19 mouse cellular contexts compared by ENCODE assay signal in genomic region chr13:35845306-35845705, GRCm38 (mm10).
DNase-seq lines count a peak whose midpoint lies in the region; ATAC-seq and TF ChIP-seq lines count a peak whose summit lies in the region.
"Had no signal": no experiment of that assay in that cellular context is flagged by ENCODE, and none has a peak within 500 bp of the region (broad histone marks: within the 10 kb centered on the region; RNA-seq: fewer than 3 reads in every experiment).

No protein-coding gene starts in this region.

- no peak overlapping the region for H3K4me3 ChIP-seq in midbrain, embryonic 14.5 days (replicated peaks; ENCODE audit: low read depth, low read length)
- no peak overlapping the region for H3K4me3 ChIP-seq in midbrain, embryonic 10.5 days
- no peak overlapping the region for H3K4me3 ChIP-seq in embryonic facial prominence, embryonic 15.5 days (replicated peaks)
- no peak overlapping the region for H3K4me3 ChIP-seq in limb, embryonic 14.5 days (replicated peaks; ENCODE audit: low read length)
- no peak overlapping the region for H3K4me3 ChIP-seq in hindbrain, embryonic 12.5 days
- H3K4me3 ChIP-seq: forebrain, embryonic 15.5 days; heart, adult 2 months; heart, embryonic 13.5 days had no signal

- TF ChIP-seq POLR2A in limb, embryonic 14.5 days (IDR thresholded peaks at IDR 0.05; ENCODE audit: borderline replicate concordance, extremely low read depth, insufficient read depth, insufficient read length) = no peak

- ATAC-seq in midbrain, embryonic 14.5 days (ENCODE audit: low FRiP score, low TSS enrichment) = no peak; the same call in 1 of the 2 replicates
- 0 out of 2 replicates have a peak, but pooled peaks have one; percentile 39 for ATAC-seq in embryonic facial prominence, embryonic 15.5 days (ENCODE audit: insufficient number of reproducible peaks, low FRiP score, low TSS enrichment, low read depth)
- ATAC-seq in limb, embryonic 14.5 days (ENCODE audit: low FRiP score, low read depth) = peak; percentile 30; the same call in 1 of the 2 replicates
- no peak for ATAC-seq in hindbrain, embryonic 12.5 days (ENCODE audit: low FRiP score)
- ATAC-seq: forebrain, embryonic 15.5 days; intestine, embryonic 16.5 days had no signal

- H3K9ac ChIP-seq in midbrain, embryonic 14.5 days (replicated peaks; ENCODE audit: low read length) = no peak overlapping the region
- no peak overlapping the region for H3K9ac ChIP-seq in embryonic facial prominence, embryonic 15.5 days
- no peak overlapping the region for H3K9ac ChIP-seq in limb, embryonic 14.5 days (ENCODE audit: low read depth, low read length, severe bottlenecking)
- H3K9ac ChIP-seq in hindbrain, embryonic 12.5 days = no peak overlapping the region
- H3K9ac ChIP-seq: forebrain, embryonic 15.5 days; heart, embryonic 13.5 days; hindbrain, embryonic 14.5 days had no signal

- 52% methylated on average over 3 of the region's 3 CpGs for WGBS in midbrain, embryonic 14.5 days
- 75% methylated on average over 3 of the region's 3 CpGs for WGBS in midbrain, embryonic 10.5 days
- 26% methylated on average over 3 of the region's 3 CpGs for WGBS in embryonic facial prominence, embryonic 15.5 days
- WGBS in limb, embryonic 14.5 days = 20% methylated on average over 3 of the region's 3 CpGs
- WGBS in hindbrain, embryonic 12.5 days = 79% methylated on average over 3 of the region's 3 CpGs

- peak; percentile 8 for DNase-seq in embryo, embryonic 11.5 days (ENCODE audit: low read depth, low spot score)
- no peak for DNase-seq in embryo, embryonic 11 days
- peak; percentile 23 for DNase-seq in midbrain, embryonic 14.5 days
- no peak for DNase-seq in midbrain, embryonic 10.5 days (ENCODE audit: low spot score)
- peak; percentile 65 for DNase-seq in limb, embryonic 14.5 days (ENCODE audit: low spot score)
- no peak for DNase-seq in lung, postnatal 25 days (ENCODE audit: low spot score)
- DNase-seq: adrenal gland, postnatal 14 days; B cell, adult 2 months; cerebellum, adult 18-20 months; cerebellum, adult 9-11 months; gastrocnemius, postnatal 14 days; heart, adult 2 months; heart, postnatal 10 days had no signal

- no peaks in the 10 kb centered on the region for H3K9me3 ChIP-seq in midbrain, embryonic 14.5 days (ENCODE audit: control insufficient read depth, low read length)
- H3K9me3 ChIP-seq in midbrain, embryonic 10.5 days (replicated peaks) = no peaks in the 10 kb centered on the region
- H3K9me3 ChIP-seq in embryonic facial prominence, embryonic 15.5 days (replicated peaks) = no peaks in the 10 kb centered on the region
- H3K9me3 ChIP-seq in limb, embryonic 14.5 days (ENCODE audit: control insufficient read depth, low read length) = no peaks in the 10 kb centered on the region
- no peaks in the 10 kb centered on the region for H3K9me3 ChIP-seq in hindbrain, embryonic 12.5 days (replicated peaks)
- H3K9me3 ChIP-seq: forebrain, embryonic 15.5 days; heart, embryonic 13.5 days had no signal

- no peak overlapping the region for H3K4me2 ChIP-seq in midbrain, embryonic 14.5 days (ENCODE audit: low read length)
- no peak overlapping the region for H3K4me2 ChIP-seq in embryonic facial prominence, embryonic 15.5 days (replicated peaks)
- H3K4me2 ChIP-seq in limb, embryonic 14.5 days (replicated peaks; ENCODE audit: low read depth, low read length, severe bottlenecking) = no peak overlapping the region
- no peak overlapping the region for H3K4me2 ChIP-seq in hindbrain, embryonic 12.5 days (replicated peaks)
- H3K4me2 ChIP-seq: forebrain, embryonic 15.5 days; heart, embryonic 13.5 days; hindbrain, embryonic 14.5 days had no signal

- no peaks in the 10 kb centered on the region for H3K36me3 ChIP-seq in midbrain, embryonic 14.5 days (ENCODE audit: control insufficient read depth, insufficient read depth, low read length)
- H3K36me3 ChIP-seq in midbrain, embryonic 10.5 days = peaks cover 7% of the 10 kb centered on the region; the same call in 1 of the 2 replicates
- H3K36me3 ChIP-seq in embryonic facial prominence, embryonic 15.5 days = no peaks in the 10 kb centered on the region; the same call in 1 of the 2 replicates
- 0 out of 2 replicates have a peak, but pooled peaks cover 8% of the 10 kb centered on the region for H3K36me3 ChIP-seq in limb, embryonic 14.5 days (ENCODE audit: control insufficient read depth, insufficient read depth, low read length)
- H3K36me3 ChIP-seq in hindbrain, embryonic 12.5 days = no peaks in the 10 kb centered on the region
- H3K36me3 ChIP-seq: forebrain, embryonic 15.5 days had no signal

- no peaks in the 10 kb centered on the region for H3K27me3 ChIP-seq in midbrain, embryonic 14.5 days (ENCODE audit: control insufficient read depth, insufficient read depth, low read length)
- H3K27me3 ChIP-seq in midbrain, embryonic 10.5 days (ENCODE audit: low read depth, poor library complexity, severe bottlenecking) = no peaks in the 10 kb centered on the region
- H3K27me3 ChIP-seq in embryonic facial prominence, embryonic 15.5 days = no peaks in the 10 kb centered on the region
- H3K27me3 ChIP-seq in limb, embryonic 14.5 days (ENCODE audit: control insufficient read depth, insufficient read depth, low read length) = no peaks in the 10 kb centered on the region
- no peaks in the 10 kb centered on the region for H3K27me3 ChIP-seq in hindbrain, embryonic 12.5 days
- H3K27me3 ChIP-seq: forebrain, embryonic 15.5 days; heart, embryonic 13.5 days had no signal

- H3K4me1 ChIP-seq in midbrain, embryonic 14.5 days (ENCODE audit: control insufficient read depth, insufficient read depth, low read length) = no peaks in the 10 kb centered on the region
- H3K4me1 ChIP-seq in midbrain, embryonic 10.5 days = peaks cover 11% of the 10 kb centered on the region
- peaks cover 13% of the 10 kb centered on the region for H3K4me1 ChIP-seq in embryonic facial prominence, embryonic 15.5 days
- peaks cover 18% of the 10 kb centered on the region for H3K4me1 ChIP-seq in limb, embryonic 14.5 days (ENCODE audit: control insufficient read depth, insufficient read depth, low read length)
- H3K4me1 ChIP-seq in hindbrain, embryonic 12.5 days = peaks cover 8% of the 10 kb centered on the region; the same call in 1 of the 2 replicates
- H3K4me1 ChIP-seq: forebrain, embryonic 15.5 days had no signal

- H3K27ac ChIP-seq in midbrain, embryonic 14.5 days (replicated peaks; ENCODE audit: low read depth, low read length) = no peak overlapping the region
- H3K27ac ChIP-seq in midbrain, embryonic 10.5 days (replicated peaks) = no peak overlapping the region
- H3K27ac ChIP-seq in embryonic facial prominence, embryonic 15.5 days (replicated peaks) = no peak overlapping the region
- no peak overlapping the region for H3K27ac ChIP-seq in limb, embryonic 14.5 days (replicated peaks; ENCODE audit: low read depth, low read length)
- H3K27ac ChIP-seq in hindbrain, embryonic 12.5 days = no peak overlapping the region
- H3K27ac ChIP-seq: forebrain, embryonic 15.5 days; heart, adult 2 months; heart, embryonic 13.5 days; hindbrain, embryonic 14.5 days had no signal

Comparison
In these comparisons a context has a peak if more than half of its experiments do, and no peak if none do; other contexts are left out.
1. DNase-seq: peak in embryo, embryonic 11.5 days (single experiment), midbrain, embryonic 14.5 days (single experiment) and limb, embryonic 14.5 days (single experiment); none in embryo, embryonic 11 days (single experiment), midbrain, embryonic 10.5 days (single experiment) and lung, postnatal 25 days (single experiment).
2. ATAC-seq: peak in embryonic facial prominence, embryonic 15.5 days (single experiment) and limb, embryonic 14.5 days (single experiment); none in midbrain, embryonic 14.5 days (single experiment) and hindbrain, embryonic 12.5 days (single experiment).